Mouse (Mus musculus): ENCODE measurements at regions not wholly inside any gene's neighbourhood (a gene's known extent, or its start where the extent isn't known, plus 50 kb on each side); places are given as distances from the start of the nearest gene placed in this dataset.
A peak's percentile ranks its signal among the peaks of the same experiment; 100 is the strongest.

DNA sequence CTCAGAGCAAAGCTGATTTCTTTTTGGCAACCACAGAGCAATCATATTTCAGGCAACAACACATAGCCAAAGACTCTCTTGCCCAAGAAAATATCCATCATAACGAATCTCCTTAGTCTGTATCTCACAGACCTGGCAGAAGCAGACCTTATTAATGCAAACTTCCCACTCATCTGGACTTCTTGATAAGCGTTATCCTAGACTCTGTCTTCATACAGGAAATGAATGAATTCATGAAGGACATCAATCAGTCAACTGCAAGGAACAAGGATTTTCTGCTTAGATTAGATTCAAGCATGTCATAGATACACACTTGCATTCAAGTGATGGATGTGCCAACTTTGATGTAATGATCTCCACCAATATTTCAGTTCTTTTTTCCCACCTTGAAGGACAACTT is 488.1 kb upstream of the Gm26657 start:
- DNase-seq: no peak

DNA sequence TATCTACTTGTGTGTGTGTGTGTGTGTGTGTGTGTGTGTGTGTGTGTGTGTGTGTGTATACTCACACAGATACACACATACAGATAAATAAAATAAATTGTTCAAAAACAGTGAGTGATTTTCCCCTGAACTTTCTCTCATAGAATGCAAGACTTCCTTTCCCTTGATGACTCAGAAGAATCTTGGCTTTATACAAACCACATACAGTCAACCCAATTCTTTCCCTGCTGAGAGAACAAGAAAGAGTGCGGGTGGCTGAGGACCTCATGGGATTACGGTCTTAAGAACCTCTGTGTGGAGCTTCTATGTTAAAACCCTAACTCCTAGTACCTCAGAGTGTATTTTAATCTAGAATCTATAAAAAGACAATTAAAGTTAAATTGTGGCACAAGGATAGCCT is 489.3 kb upstream of the Gm26657 start:
- no peak for DNase-seq

DNA sequence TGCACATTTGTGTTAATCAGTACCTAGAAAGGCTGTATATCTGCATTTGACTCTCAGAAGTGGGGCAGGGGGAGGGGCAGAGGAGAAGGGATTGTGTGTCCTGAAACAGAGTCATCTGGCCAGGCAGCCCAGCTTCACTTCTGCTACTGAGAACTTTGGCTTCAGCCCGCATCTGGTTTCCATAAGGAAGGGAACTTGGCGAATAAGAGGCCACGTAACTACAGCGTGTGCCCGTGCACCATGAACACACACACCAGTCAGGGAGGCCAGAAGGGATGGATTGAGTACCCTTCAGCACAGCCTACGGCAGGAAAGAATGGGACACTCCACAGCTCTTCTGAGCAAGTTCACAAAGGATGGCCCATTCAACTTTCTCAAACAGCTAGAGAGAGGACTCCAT is 496.0 kb upstream of the Gm26657 start:
- DNase-seq: no peak

DNA sequence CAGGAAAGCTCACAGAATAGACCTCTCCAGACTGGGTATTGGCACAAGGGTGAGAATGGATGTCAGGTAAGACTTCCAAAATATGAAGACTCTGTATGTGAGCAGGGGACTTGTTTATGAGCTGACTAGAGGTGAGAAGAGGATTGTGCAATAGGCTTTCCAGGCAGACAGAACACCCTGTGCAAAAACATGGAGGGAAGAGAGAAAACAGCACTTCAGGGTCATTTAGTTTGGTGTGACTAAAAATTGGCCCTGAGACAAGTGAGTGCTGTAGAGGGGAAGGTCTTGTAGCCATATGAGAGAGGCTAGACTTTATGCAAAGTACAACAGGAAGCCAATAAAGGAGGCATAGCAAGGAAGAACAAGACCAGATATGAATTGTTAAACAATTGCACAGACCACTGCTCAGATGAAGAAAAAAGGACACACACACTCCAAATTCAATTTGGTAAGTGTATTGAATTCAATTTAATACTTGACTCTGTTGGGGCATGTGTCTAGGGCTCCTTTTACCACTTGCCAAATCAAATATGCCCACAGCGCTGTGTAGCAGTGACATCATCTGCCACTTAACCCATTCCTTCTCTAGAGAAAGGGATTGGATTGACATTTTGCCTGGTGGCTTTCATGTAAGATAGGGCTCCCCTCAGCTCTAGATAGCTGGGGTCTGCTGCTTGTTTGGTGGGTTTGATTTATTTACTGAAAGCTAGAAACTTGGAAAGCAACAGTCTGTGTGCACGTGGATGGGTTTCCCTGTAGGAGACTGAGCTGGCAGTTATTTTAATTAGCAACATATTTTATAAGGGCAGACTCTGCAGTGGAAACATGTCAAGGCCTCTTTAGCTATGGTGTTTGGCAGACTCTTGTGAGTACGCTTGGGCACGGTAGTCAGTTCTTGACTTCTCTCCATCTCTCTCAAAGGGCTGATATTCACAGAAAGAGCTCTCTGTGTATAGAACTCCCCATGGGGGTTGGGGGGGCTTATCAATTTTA is 501.1 kb upstream of the Gm26657 start:
- no peak for DNase-seq

DNA sequence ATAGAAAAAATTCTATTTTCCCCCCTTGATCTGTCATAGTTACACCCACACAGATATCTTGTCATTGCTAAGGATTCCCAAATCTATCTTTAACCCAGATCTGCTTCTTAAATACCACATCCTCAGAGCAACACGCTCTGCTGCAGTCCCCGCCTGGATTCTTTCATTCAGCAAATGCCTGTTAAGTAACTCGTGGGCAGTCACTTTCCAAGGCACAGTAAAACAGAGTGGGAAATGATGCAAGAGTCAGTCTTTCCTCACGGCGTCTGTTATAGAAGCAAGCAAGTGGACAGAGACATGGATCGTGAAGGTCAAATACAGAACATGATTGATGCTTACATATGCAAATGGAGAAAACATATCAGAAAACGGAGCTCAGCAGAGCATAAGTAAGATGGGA is 508.5 kb upstream of the Gm26657 start:
- no peak for DNase-seq

DNA sequence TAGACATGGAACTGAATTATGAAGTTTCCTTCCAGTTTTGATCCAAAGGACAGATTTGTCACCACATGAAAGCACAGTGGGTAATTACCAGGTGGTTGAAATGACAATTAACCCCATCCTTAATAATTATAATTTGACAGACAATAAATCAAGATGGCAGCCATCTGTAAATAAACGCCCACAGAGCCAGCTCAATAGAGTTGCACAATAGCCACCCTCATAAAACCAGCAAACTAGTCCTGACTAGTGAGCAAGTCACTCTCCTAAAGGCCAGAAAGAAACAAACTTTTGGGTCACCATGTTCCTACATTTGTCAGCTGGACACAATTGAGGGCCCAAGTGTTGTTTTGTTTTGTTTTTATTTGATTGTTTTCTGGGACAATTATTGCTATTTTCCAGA is 509.4 kb upstream of the Gm26657 start:
- no peak for DNase-seq

DNA sequence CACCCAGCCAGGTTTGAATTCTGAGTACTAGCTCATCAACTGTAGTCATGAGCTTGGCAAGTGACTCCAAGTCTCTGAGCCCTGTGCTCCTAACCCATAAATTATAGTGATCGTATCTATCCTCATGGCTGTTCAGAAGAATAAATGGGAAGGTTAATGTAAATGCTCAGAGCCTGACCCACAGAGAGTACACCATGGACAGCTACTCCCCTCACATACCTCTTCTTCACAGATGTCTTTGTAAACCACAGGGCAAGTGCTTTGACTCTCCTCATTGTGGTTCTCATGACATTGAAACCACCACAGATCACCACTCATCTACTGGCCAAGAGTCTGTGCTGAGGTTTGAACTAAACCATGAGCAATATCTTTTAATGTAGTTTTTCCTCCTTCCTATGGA is 513.4 kb upstream of the Gm26657 start:
- no peak for DNase-seq

DNA sequence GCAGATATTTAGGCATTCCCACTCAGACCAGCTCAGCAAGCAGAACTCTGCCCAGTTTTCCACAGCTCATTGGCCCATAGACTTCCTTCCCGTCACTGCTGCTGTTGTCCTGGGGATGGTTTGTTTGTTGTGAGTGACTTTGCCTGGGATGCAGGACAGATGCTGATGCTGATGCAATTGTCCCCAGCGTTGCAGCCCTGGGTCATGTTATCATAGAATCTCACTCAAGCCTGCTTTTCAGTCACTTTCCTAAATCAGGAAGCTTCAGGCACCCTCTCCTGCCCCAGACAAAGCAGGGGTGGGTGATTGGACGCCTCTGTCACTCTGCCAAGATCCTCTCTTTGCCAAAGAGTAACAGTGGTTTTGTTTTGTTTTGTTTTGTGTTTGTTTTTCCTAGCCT is 515.3 kb upstream of the Gm26657 start:
- no peak for DNase-seq

DNA sequence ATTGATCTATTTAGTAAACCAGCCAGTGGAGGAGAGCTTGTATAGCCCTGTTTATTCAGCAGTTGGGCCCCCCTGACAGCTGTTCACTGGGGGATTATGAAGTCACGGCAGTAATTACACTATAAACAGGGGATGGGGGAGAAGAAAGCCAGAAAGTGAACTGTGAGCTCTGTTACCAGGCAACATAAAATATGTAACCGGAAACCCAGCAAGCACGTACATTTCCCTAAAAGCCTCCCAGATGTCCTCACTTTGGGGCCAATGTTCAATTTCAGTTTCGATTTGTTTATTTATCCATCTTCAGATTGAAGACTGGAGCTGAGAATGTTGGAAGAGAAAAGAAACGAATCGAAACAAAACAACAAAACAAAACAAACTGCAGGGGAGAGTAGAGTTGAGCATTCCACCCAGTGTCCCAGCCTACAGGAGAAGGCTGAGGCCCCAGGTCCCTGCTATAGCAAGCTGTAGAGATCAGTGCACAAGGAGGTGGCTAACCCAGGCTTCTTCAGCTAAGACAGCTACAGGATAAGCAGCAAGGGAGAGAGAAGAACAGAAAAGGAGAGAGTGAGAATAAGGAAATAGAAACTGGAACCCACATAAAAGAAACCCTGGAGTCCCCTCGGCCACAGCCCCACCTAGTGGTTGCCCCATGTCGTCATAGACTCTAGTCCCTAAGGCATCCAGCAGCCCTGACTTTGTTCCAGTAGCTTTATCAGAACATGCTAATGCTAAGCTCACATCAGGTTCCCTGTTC is 517.7 kb upstream of the Gm26657 start:
- peak; percentile 70 to 76 for DNase-seq

DNA sequence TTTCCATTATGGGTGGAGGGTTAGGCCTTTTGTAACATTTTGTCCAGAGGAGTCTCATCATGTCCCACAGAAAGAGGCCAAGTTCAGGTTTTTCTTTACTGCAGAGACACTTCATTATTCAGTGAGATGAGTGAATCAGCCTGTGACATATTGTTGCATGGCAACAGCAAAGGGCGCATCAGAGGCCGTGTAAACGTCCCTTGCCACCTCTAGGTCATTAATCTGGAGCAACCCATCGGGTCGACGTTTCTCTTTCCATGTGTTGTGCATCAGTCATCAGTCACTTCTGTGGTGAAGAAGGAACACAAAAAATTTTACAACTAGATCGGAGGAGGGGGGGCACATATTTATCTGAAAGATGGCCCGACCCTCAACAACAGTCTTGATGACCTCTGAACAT is 519.3 kb upstream of the Gm26657 start:
- DNase-seq: no peak

DNA sequence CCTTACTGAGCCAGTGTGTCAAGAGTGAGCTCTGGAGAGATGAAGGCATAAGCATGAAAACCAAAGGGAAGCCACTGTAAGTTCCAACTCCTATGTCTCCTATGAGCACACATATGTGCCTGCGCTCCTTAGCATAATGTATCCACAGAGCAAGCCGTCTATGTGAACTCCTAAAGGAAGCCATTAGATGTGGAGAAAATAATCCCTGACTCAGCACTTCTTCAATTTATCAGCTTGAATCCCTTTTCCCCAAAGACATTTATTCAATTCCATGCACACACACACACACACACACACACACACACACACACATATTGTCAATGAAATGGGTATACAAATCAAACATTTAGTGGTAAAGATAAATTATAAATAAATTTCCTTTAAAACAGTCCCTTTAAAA is 530.4 kb upstream of the Gm26657 start:
- no peak for DNase-seq

DNA sequence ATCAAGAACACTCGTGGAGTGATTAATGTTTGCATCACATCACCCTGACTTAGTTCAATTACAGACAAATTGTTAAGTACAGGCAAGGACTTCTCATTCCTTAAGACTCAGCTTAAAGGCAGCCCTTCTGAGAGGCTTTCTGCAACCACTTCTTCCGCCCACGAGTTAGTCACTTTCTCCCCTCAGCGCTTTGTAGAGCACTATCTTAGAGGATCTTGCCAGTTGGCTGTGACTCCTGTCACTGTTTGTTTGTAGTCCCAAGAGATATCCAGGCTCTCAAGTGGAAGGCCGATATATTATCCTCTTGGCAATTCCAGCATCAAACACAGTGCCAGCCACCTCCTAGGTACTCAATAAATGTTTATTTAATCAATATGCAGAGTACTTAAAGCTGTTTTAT is 532.1 kb upstream of the Gm26657 start:
- DNase-seq: no peak

DNA sequence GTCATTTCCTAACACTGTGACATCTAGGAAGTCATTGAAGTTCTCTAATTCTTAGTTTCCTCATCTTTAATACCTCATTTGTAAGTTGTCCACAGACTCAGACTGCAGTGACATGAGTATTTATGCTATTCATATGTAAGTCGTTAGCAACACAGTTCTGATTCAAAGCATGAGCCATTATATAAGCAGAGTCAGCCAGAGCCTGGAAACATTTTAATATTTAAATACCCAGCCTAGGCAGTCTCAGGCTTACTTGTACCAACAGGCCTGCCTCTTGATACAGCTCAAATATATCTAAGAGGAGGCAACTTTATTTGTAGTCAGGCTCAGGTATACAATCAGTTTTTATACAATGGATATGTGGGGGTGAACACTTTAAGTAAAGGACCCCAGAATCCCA is 534.8 kb upstream of the Gm26657 start:
- no peak for DNase-seq

DNA sequence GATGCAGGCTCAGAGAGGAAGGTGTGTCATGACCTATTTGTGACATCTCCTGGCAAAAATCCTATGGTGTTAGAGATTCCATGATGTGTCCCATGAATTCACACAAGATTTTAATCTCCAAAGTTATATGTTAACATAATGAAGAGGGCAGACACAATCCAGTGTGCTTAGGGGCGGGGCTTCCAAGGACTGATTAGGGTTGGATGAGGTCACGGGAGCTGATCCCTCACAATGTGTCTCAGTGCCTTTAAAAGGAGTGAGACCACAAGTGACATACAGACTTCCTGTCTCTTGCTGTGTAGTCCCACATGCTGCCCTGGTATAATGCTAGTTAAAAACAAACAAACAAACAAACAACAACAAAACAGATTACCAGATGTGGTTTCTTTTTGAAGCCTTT is 546.5 kb upstream of the Gm26657 start:
- no peak for DNase-seq

DNA sequence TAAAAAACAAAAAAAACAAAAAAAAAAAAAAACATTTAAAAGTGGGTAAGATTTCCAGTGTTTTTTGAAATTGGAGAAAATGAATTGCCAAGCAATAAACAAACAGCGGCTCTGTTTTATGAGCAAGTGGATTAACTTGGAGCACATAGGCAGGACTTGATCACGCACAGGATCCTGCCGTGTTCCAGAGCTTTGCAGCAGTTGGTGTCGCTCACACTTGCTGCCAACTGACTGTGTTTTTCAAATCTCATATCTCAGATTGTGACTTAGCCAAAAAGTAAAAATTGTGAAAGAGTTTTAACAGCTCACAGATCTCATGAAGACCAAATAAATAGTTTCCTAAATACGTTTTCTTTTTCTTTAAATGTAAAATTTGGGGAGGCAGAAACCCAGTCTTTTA is 547.4 kb upstream of the Gm26657 start:
- DNase-seq: no peak

DNA sequence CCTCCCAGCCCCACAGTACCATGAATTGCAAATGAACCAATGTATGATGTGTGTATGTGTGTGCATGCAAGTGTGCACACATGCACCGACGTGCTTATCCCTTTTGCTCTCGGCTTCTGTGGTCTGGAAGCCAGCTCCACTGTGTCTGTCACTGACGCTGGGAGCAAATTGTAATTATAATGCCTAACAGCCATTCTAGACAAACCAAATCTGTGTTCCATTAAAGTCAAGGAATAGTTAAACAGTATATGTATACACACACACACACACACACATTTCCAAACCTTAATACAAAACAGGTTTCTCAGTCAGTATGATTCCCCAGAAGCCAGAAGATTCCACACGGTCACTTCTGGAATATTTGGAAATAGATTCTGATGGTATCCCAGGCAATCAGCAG is 560.3 kb upstream of the Gm26657 start:
- no peak for DNase-seq

DNA sequence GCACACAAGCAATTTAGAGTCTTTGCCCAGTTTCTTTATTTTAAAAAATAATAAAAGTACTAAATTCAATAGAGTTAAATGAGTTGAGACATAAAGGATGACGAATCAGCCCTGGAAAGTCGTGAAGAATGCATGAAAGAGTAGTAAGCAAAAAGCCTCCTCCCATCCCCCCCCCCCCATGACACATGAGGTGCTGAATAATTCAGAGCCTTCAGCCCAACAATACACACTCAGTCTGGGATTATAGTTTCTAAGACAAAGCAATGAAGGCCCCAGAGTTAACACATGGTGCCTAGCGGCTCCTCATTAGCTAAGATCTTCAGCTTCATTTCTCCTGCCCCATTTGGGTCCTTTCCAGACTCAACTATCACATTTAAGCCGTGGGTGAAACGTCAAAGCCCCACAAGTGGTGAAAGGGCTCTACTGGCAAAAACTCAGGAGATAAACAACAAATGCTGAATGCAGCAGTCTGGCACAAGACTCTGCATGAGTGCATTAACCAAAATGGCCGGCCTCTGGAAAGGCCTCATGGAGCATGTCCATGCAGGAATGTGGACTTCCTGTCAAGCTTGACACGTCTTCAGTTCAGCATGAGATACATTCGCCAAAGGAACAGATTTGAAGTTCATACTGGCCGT is 560.9 kb upstream of the Gm26657 start:
- no peak for DNase-seq

DNA sequence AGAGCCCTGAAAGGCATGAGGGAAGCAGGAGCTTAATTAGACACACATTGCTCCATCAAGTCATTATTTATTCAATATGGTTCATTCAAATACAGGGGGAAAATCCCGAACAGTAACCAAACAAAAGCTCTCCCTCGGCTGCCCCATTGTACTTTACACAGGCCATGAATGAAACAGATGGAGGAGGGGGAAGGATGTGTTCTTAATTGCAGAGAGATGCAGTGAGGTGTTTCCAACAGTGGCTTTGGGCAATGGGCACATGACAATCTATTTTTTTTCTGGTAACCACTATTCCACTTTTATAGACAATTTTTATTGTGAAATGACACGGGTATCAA is 578.6 kb upstream of the Gm26657 start:
- DNase-seq: no peak

DNA sequence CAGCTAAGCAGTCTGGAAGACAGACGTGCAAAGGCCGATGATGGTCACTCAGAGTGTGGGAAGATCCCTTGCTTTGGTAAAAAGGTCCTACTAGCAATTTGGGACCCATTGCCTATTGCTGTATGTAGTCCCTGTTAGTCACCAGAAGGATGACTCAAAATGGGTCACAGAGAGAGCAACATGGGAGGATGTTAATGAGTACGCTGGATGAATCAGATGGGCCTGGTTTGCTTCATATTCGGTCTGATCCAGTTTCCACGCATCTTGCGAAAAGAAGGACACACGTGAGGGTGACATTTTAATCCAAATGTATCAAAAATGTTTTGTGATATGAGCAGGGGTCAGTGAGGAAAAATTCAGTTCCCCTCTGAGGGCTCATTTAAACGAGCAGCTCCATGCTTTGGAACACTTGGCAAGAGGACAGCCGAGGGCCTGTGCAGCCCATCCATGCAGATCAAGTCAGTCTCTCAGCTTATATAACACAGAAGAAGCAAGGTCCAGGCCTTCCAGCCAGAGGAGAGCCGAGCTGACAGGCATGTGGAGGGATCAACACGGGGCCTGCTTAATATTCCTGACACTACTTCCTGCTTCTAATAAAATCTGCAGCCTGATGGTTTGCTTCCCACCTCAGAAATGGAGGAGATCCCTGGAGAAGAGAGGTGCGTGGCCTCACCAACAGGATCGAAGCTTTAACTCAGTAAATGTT is 579.2 kb upstream of the Gm26657 start:
- DNase-seq: no peak

DNA sequence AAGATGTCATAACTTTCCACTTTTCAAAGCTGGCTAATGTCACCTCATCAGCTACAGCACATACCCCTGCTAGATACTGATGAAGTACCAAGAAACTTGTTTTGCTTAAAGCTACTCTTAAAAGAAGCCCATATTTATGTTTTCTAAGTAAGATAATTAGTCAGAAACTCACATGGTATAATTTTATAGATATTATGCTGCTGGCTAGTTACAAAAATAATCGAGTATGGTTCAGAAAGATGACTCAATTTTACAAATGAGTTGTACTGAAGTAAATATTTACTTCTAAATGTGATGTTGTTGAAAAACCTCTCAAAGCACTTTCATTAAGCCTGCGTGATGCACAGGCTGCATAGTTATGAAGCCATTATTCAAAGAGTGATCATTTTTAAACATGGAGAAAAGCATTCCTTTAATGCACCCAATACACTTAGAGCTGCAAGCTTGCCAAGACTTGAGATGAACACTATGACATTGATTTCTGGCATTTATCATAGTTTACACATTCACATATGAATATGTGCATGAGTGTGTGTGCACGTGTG is 582.3 kb upstream of the Gm26657 start:
- no peak for DNase-seq

DNA sequence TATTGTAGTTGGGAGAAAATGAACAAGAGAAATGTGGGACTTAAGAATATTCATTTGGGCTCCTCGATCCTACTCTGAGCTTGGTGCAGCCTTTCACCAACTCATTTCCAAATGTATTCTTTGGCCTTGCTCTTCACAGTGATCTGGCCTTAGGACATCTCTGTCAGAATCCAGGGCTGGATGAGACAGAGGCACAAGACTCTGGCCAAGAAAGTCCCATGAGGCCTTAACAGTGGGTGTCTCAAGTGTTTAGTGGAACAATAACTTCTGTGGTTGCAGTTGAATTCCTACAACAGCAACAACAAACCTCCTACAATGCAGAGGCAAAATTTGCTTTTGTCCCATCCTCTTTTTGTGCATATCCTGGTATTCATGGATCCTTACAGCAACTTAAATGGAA is 589.2 kb upstream of the Gm26657 start:
- no peak for DNase-seq

DNA sequence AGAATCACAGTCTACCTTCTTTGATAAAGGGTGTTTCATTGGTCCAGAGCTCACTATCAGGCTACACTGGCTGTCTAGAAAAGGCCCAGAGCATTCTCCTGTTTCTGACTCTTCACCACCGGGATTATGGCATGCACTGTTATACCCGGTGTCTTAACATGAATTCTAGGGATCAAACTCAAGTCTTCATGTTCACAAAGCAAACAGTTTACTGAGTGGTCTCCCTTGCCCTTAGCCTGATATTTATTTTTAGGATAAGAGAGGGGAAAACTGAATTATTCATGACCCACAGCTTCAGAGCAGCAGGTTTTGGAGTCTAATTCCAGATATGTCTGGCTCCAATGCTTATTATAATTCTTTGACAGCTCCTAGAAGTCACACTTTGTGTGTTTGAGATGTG is 596.0 kb upstream of the Gm26657 start:
- no peak for DNase-seq

DNA sequence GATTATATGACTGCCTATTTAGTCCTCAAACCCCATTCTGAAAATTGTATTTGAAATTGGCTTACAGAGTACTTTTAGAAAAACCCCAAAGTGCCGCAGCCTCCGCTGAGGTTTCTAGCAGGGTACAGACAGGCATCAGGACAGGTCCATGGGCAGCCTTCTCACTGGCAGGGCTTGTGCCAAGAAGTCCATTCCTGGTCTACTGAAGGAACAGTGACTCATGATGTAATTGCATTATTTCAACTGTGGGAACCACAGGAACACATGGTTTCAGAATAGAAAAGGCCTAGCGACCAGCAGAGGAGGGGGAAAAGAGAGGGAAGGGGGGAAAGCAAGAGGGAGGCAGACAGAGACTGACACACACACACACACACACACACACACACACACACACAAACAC is 603.0 kb upstream of the Gm26657 start:
- no peak for DNase-seq

Data from thymus, postnatal 36 days (tissue).